Mouse (Mus musculus): ENCODE measurements around the gene Cda.

Gene Cda

GRCm38 (mm10) chr4:138368498-138369260, 887 bp upstream of the Cda start:
- no peak for DNase-seq (ENCODE audit: low spot score)

DNA sequence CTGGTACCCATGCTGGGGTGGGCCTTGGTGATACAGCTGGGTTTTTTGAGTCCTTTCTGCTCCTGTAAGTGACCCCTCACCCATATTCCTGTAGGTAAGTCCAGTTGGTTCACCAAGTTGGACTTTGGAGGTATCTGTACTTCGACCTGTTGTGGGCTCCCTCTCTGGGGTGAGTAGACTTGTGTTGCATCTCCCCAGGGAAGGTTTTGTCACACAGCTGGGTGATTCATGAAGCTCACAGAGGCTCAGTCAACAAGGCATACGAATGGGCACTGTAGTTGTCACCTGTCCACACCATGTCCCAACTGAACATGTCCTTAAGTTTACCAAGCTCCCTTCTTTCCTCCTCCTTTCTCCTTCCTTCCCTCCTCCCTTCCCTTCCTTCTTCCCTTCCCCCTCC, 1.2 kb downstream of the Cda start:
- DNase-seq (ENCODE audit: low spot score): no peak

GRCm38 (mm10) chr4:138363511-138363910, 4.3 kb downstream of the Cda start:
- DNase-seq (ENCODE audit: low spot score): no peak

DNA sequence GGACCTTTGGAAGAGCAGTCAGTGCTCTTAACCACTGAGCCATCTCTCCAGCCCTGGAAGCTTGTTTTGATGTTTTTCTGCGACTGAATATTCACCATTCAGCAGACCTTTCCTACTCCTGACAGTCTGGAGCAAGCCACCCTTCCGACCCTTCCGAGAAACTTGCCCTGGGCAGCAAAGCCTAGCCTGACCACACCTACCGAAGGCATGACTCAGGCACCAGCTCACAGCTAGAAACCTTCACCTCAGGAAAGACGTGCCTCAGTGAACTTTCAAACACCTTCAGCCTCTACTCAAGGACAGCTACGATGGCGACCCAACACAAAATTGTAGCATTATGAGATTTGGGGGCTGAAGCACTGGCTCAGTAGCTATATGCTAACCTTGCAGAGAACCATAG, 4.9 kb downstream of the Cda start:
- DNase-seq (ENCODE audit: low spot score): no peak

DNA sequence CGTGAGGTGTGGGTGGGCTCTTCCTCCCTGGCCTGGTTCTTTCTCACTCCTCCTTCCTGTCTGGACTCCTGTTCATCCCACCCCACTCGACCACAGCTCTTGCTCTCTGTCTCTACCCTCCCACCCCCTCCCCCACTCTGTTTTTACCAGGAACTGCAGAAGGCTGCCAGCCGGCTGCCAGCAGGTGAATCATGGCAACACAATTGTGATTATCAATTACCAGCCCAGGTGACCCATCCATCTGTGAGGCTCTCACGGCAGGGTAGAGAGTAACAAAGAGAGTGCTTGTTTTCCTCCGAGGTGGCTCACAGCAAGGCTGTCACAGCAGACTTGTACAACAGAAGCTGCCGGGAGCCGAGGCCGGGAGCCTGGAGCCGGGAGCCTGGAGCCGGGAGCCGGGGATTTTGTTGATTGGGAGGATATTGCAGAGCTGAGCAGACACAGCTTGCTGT, 6.4 kb downstream of the Cda start:
- no peak for DNase-seq (ENCODE audit: low spot score)

DNA sequence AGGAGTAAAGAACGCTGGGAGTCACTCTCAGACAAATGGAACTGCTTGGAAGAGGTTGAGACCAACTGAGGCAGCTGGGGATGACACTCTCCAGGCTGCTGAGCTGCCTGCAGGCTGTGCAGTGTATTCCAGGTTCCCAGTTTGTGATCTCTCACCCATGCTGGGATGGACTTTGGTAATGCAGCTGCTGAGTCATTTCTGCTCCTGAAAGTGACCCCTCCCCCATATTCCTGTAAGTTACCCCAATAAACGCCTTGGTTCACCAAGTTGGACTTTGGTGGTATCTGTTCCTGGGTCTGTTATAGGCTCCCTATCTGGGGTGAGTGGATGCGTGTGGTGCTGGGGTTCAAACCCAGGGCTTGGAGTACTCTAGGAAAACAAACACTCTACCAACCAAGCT, 9.6 kb downstream of the Cda start:
- no peak for DNase-seq (ENCODE audit: low spot score)

DNA sequence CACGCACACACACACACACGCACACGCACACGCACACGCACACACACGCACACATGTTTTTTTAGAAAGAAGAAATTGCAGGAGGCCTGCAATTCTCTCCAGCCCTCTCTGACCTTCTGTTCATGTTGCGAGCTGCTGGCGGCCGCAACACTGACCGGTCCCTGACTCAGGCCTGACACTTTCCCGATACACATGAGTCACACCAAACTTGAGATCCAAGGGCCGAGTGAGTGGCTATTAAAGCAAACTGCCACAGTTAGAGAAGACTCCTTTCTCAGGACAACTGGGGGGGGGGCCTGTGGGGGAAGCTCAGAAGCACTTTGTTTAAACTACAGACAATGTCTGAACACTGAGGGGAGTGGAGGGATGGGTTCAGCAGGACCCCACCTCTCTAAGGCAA, 11.2 kb downstream of the Cda start:
- DNase-seq (ENCODE audit: low spot score): no peak

DNA sequence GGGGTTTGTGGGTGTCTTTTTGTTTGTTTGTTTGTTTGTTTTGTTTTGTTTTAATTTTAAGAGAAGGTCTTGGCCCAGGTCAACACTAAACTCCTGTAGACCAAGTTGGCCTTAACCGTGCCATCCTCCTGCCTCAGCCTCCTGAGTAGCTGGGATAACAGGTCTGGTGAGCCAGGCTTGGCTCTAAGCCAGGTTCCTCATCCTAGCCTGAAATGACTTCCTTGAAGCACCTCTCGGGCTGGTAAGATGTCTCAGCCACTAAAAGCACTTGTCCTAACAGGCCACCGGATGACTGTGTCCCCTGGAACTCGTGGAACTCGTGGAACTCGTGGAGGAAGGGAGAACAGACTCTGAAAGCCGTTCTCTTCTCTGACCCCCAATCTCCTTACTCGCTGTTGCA, 11.7 kb downstream of the Cda start:
- DNase-seq (ENCODE audit: low spot score): no peak

DNA sequence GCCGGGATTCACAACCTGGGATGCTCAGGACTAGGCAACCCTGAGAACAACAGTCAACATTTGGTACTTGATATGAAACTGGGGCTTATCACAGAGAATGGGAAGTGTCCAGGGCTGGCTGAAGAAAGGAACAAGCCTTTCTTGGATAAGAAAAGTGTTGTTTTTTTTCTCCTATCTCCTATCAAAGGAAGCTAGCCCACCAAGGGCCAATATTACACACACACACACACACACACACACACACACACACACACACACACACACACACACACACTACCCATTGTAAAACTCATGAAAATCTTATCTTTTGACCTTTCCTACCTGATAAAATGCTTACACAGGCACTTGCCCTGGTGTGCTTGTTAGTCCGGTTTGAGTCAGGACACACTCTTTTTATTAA, 12.3 kb downstream of the Cda start:
- DNase-seq (ENCODE audit: low spot score): no peak

DNA sequence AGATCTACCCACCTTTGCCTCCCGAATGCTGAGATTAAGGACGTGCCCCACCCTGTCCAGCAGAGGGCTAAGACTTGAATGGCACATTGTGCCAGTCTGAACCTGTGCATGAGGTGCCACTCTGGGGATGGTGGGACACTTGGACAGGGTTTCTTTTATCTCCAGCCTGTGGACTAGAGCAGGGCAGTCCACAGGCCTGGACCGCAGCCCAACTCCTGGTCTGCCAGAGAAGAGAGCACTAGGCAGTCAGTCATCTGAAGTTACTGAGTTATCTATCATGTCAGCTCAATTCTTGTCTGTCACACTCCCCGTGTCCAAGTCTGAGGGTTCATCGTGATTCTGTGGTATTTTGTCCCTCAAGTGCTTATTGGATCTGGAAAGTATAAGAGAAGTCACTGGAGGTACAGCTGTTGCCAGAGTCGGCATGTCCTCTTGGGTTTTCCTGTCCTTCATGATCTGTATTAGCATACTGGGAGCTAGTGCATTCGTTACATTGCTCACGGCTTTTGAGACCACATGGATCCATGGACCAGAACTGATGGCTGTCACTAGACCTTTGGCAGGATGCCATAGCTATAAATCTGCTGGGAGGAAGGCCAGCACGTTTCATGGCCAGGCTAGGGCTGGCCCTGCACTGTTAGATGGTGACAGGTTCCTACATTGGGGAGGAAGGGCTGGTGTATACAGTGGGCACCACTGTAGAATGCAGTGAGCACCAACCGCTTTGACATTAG, 14.2 kb downstream of the Cda start:
- no peak for DNase-seq (ENCODE audit: low spot score)

DNA sequence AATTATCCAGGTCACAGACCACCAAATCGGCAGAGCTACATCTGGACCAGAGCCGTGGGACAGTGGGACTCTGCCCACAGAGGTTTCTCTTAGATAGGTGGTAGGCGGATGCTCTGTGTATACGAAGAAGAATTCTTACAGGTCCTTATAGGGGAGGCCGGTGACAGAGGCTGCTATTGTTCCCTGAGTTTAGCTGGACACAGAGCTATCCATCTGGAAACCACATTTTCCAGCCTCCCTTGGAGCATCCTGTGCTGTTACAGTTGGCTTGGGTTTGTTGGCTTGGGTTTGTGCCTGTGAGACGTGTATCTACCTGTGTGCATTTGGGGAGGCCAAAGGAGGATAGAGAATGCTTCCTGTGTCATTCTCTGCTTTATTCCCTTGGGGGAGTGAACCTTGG, 15.1 kb downstream of the Cda start:
- DNase-seq (ENCODE audit: low spot score): no peak

GRCm38 (mm10) chr4:138351821-138352220, 16.0 kb downstream of the Cda start:
- DNase-seq (ENCODE audit: low spot score): no peak

GRCm38 (mm10) chr4:138348716-138349115, 19.1 kb downstream of the Cda start:
- DNase-seq (ENCODE audit: low spot score): no peak

- no peak for DNase-seq (ENCODE audit: low spot score)
These were observed 20.5 kb downstream of the Cda start for GRCm38 (mm10) chr4:138347280-138347679.

GRCm38 (mm10) chr4:138344891-138345545, 22.8 kb downstream of the Cda start:
- DNase-seq (ENCODE audit: low spot score): no peak

DNA sequence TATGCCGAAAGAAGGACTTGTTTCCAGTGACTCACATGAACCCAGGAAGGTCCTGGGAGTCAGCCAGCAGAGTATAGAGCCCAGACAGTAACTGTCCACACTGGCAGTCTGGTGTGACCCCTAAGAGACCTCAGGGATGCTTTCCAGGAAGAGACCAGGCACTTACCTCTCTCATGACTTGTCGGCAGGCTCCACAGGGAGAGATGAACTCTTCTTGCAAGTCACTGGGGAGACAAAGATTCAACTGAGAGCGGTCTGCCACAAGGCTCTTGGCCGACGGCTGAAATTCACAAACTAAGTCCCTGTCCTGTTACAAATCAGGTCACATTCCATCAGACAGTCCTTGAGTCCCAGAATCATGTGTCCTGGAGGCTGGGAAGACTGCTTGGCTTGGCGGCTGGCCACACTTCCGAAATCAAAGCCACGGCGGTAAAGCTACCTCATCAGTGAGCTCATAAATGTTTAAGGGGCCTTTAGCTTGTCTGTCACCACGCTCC, 24.4 kb downstream of the Cda start:
- DNase-seq (ENCODE audit: low spot score): no peak

- DNase-seq (ENCODE audit: low spot score): no peak
These were observed 25.0 kb downstream of the Cda start for GRCm38 (mm10) chr4:138342778-138343177.

DNA sequence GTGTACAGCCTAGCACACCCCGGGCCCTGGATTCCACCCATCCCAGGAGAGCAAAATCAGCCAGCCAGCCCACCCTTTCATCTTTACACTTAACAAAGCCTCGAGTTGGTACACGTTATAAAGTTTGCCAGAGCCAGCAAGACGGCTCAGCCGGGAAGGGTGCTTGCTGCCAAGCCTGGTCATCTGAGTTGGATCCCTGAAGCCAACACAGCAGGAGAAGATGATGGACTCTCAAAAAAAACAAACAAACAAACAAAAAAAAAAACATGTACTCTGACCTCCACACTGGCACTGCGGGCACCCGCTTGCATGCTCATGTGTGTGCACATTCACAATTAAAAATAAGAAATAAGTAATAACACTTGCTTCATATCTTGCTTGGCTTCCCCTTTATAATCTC, 25.7 kb downstream of the Cda start:
- no peak for DNase-seq (ENCODE audit: low spot score)

DNA sequence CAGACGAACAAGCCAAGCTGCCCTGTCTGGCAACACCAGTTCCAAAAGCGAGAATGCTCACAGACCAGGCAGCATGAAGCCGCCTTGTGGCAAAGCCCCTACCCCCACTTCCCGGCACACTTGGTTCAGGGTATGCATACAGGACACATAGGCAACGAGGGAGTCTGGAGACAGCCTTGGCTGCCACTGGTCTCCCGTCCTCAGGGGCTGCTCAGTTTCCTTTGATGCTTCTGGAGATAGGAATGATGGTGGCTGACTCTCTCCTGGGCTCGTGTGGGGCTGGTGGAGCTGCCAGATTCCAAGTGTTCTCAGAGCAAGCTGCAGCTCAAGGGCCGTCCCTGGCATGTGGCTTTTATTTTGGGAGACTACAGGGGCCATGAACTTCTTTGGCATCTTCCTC, 26.4 kb downstream of the Cda start:
- DNase-seq (ENCODE audit: low spot score): no peak

- DNase-seq (ENCODE audit: low spot score): no peak
These were observed 27.8 kb downstream of the Cda start for GRCm38 (mm10) chr4:138339963-138340362.

DNA sequence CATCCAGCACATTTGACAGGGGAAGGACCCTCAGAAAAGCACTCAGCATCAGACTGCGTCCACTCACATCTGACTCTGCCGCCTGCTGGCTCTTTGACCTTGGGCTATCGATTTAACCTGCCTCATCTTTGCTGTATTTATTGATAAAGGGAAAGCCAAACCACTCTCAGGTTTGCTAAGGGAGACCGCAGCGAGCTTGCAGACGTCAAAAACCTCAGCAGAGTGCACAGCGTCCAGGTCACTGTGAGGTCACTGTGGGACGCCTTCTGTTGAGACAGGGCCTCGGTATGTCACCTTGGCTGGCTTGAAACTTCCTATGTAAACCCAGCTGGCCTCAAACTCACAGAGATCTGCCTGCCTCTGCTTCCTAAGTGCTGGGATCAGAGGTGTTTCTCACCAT, 30.5 kb downstream of the Cda start:
- no peak for DNase-seq (ENCODE audit: low spot score)

DNA sequence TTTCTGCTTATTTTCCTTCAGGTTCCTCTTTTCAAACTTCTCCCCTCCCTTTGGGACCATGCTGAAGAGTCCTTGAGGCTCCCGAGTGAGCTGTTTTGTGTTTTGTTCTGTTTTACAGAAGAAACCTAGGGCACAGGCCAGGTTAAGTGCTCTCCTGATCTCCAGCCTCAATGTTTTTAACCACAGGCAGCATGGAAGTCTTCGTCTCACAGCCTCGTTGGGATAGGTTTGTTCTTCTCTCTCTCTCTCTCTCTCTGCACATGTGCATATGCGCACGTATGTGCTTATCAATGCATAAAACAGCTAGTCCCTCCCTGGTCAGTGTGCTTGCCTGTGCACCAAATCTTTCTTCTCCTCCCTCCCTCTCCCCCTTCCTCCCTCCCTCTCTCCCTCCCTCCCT, 30.9 kb downstream of the Cda start:
- DNase-seq (ENCODE audit: low spot score): no peak

- DNase-seq (ENCODE audit: low spot score): no peak
These were observed 32.1 kb downstream of the Cda start for GRCm38 (mm10) chr4:138335648-138336047.
